Mouse (Mus musculus) CD4-positive, CD25-positive, alpha-beta regulatory T cell, adult 4 months (primary cell): ENCODE results near the gene Pcdh11x. TPM values are rescaled to one million over a fixed set of nuclear protein-coding genes. Genes with fewer than 3 reads are reported as not detected.

ENCODE experiments used
- polyA plus RNA-seq, 2 experiments: library from polyadenylated mRNA; unstranded; fragments of 100-300 nt; shearing (Covaris generic); gene quantifications; one replicate each; pipeline ENCODE4 v1.2.1; 2017

Pcdh11x gene
- polyA plus RNA-seq, 2 experiments from 2014 or later: 0.12 TPM; not detected in 1

Other genes starting within 250 kb of the Pcdh11x start
- gene H2afb3, start 22.8 kb downstream of the Pcdh11x start, polyA plus RNA-seq: not detected